Mouse (Mus musculus) kidney, postnatal 14 days (tissue): ENCODE data around the gene Galnt6.

Source experiments
- DNase-seq: peaks from one replicate; pipeline ENCODE4 v3.0.0; 2022; ENCODE audit warnings: mixed read lengths

Galnt6 gene

GRCm38 (mm10) chr15:100642451-100642850 is 86.7 kb downstream of the Galnt6 start:
- no peak for DNase-seq
